Mouse (Mus musculus) ovary, postnatal 36 days (tissue): Measurements from ENCODE around the gene Dus2.

Source experiments
- DNase-seq: peaks from one replicate; pipeline ENCODE4 v3.0.0; 2022; ENCODE audit warnings: low spot score, mixed read lengths

Gene Dus2

DNA sequence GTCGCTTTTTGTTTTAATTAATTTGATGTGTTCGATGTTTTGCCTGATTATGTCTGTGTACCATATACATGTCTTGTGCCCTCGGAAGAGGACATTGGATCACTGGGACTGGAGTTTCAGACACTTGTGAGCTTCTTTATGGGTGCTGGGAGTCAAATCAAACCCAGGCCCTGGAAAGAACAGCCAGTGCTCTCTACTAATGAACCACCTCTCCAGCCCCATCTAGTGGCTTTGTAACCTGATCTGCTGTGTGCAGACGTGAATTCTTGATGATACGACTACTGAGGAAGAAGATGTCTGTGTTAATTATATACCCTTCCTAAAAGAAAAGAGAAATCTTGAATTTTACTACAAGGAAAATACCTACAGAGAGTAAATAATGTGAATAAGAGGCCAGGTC, 85.5 kb downstream of the Dus2 start:
- no peak for DNase-seq

DNA sequence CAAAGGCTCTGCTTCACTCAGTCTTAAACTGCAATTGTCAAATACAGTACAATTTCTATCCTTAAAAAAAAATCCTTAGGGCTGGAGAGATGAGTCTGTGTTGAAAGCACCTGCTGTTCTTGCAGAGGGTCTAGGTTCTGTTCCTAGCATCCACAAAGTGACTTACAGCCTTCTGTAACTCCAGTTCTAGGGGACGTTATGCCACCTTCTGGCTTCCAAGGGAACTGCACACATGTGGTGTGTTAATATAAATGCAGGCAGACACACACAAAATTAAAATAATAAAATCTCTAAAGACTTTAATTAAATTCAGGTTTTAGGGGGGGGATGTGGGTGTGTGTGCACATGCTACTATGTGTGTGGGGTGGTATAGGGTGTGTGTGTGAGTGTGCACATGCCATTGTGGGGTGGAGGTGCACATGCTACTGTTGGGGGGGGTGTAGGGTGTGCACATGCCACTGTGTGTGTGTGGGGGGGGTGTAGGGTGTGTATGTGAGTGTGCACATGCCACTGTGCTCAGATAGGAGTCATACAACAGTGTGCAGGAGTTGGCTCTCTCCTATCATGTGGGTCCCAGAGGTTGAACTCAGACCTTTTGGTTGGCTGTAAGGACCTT, 86.4 kb downstream of the Dus2 start:
- DNase-seq, result no peak

DNA sequence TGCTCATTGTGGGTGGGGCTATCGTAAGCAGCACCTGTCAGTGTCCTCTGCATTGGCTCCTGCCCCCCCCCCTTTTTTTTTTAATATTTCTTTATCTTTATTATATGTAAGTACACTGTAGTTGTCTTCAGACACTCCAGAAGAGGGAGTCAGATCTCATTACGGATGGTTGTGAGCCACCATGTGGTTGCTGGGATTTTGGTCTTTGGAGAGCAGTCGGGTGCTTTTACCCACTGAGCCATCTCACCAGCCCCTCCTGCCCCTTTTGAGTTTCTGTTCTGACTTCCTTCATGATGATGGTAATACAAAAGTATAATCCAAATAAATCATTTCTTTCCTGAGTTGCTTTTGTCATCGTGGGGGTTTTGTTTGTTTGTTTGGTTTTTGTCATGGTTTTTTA, 111.2 kb downstream of the Dus2 start:
- DNase-seq, result no peak
